Mouse (Mus musculus): ENCODE measurements around the gene Tbl1xr1. TPM values are rescaled to one million over a fixed set of nuclear protein-coding genes. Genes with fewer than 3 reads are reported as not detected.

Gene Tbl1xr1
- polyA plus RNA-seq, 1 experiment from 2014 or later = 45.7 TPM

DNA sequence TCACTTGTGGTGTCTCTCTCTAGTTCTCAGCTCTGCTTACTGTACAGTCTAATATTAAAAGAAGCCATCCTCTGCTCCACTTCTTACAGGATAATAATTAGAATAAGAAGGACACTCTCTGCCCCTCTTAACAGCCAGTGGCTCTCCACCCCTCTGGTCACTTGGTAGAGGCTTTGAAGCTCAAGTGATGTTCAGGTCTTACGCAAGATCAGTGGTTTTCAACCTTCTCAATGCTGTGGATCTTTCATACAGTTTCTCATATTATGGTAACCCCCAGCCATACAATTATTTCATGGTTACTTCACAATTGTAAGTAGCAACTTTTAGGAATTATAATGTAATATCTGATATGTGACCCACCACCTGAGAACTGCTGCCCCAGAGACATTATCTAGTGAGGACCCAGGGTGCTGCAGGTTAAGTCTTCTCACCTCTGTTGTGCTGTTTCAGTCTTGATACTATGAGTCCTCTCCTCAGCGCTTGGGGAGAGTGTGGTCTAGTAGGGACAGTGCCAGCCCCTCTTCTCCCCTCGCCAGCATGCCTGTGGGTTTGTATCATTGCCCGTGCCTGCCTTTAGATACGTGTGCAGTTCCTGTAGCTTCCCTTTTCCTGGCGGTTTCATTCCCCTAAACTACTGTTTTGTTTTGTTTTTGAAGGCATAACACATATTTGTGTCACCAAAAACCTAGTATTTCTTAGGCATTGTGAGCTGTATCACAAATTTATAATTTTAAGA lies 65.7 kb downstream of the Tbl1xr1 start:
- 82% methylated on average over 6 of the region's 6 CpGs for WGBS
- ATAC-seq (ENCODE audit: insufficient number of reproducible peaks, insufficient read depth, low FRiP score, low read depth) = no peak
- H3K4me1 ChIP-seq (ENCODE audit: control insufficient read depth, insufficient read depth, low read length) = no peaks in the 10 kb centered on the region

DNA sequence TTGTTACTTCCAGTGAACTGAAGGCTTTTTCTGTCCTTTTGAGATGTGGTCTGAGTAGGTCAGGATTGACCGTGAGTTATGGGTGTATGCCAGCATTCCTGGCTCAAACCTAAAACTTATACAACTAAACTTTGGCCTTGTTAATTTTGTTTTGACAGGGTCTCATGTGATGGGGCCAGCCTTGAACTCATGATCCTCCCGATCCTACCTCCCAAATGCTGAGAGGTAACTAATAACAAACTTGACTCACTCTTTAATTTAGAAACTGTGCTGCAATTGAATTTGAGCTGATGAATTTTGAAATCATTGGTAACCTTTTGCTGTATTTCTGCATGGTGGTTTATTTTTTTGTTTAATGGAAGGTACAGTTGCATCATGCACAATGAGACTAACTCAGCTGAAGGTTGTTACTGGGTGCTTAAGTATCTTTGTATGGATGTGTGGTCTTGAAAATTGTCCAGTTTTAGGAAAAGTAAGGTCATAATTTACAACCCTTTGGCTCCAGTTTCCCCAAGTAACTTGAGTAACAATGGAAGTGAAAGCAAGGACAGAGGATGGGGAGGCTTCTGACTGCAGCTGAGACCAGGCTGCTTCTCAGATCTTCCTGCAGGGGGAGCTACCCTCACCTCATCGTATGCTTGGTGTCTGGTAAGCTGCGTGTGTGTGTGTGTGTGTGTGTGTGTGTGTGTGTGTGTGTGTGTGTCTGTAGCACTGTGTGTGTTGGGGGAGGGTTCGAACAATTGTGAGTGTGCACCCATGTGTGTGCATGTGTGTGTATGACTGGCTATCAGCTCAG lies 66.6 kb downstream of the Tbl1xr1 start:
- no peak for ATAC-seq (ENCODE audit: insufficient number of reproducible peaks, insufficient read depth, low FRiP score, low read depth)
- Histone ChIP-seq H3K4me2 (replicated peaks; ENCODE audit: low read depth, low read length) (no peak overlapping the region), H3K36me3 (ENCODE audit: control insufficient read depth, insufficient read depth, low read length) (no peaks in the 10 kb centered on the region), H3K27me3 (ENCODE audit: control insufficient read depth, insufficient read depth, low read length) (no peaks in the 10 kb centered on the region), H3K4me3 (ENCODE audit: low read depth, low read length) (no peak overlapping the region), H3K9me3 (ENCODE audit: control insufficient read depth, low read depth, low read length) (no peaks in the 10 kb centered on the region), H3K27ac (ENCODE audit: low read length) (no peak overlapping the region), H3K4me1 (ENCODE audit: control insufficient read depth, insufficient read depth, low read length) (no peaks in the 10 kb centered on the region), H3K9ac (replicated peaks; ENCODE audit: low read depth, low read length) (no peak overlapping the region)
- 77% methylated on average over 5 of the region's 5 CpGs for WGBS

More for the DNA sequence above, 65.7 kb downstream of the Tbl1xr1 start:
- Histone ChIP-seq H3K36me3 (ENCODE audit: control insufficient read depth, insufficient read depth, low read length) (no peaks in the 10 kb centered on the region), H3K4me3 (ENCODE audit: low read depth, low read length) (no peak overlapping the region), H3K27me3 (ENCODE audit: control insufficient read depth, insufficient read depth, low read length) (no peaks in the 10 kb centered on the region), H3K9ac (replicated peaks; ENCODE audit: low read depth, low read length) (no peak overlapping the region), H3K9me3 (ENCODE audit: control insufficient read depth, low read depth, low read length) (no peaks in the 10 kb centered on the region), H3K4me2 (replicated peaks; ENCODE audit: low read depth, low read length) (no peak overlapping the region), H3K27ac (ENCODE audit: low read length) (no peak overlapping the region)

DNA sequence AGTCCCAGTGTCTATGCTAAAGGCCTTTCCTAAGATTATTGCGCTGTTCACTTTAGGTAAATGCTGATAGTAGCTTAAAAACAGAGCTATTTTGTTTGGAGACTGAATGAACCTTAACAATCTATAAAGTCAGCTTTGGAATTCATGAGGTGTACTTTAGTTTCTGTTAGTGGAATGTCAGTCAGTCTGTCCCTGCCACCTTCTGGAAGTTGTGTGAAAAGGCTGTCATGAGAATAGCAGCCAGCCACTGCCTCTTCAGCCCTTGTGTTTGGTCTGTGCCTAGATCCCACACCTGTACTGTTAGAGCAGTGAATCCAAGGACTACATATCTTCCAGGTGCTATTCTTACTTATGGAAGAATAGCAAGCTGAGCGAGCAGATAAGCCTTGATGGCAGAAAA lies 67.8 kb downstream of the Tbl1xr1 start:
- 86% methylated on average over 2 of the region's 2 CpGs for WGBS
- Histone ChIP-seq H3K9ac (replicated peaks; ENCODE audit: low read depth, low read length) (no peak overlapping the region), H3K4me2 (replicated peaks; ENCODE audit: low read depth, low read length) (no peak overlapping the region), H3K4me1 (ENCODE audit: control insufficient read depth, insufficient read depth, low read length) (no peaks in the 10 kb centered on the region), H3K9me3 (ENCODE audit: control insufficient read depth, low read depth, low read length) (no peaks in the 10 kb centered on the region), H3K27ac (ENCODE audit: low read length) (no peak overlapping the region), H3K4me3 (ENCODE audit: low read depth, low read length) (no peak overlapping the region), H3K36me3 (ENCODE audit: control insufficient read depth, insufficient read depth, low read length) (no peaks in the 10 kb centered on the region), H3K27me3 (ENCODE audit: control insufficient read depth, insufficient read depth, low read length) (no peaks in the 10 kb centered on the region)
- no peak for ATAC-seq (ENCODE audit: insufficient number of reproducible peaks, insufficient read depth, low FRiP score, low read depth)

DNA sequence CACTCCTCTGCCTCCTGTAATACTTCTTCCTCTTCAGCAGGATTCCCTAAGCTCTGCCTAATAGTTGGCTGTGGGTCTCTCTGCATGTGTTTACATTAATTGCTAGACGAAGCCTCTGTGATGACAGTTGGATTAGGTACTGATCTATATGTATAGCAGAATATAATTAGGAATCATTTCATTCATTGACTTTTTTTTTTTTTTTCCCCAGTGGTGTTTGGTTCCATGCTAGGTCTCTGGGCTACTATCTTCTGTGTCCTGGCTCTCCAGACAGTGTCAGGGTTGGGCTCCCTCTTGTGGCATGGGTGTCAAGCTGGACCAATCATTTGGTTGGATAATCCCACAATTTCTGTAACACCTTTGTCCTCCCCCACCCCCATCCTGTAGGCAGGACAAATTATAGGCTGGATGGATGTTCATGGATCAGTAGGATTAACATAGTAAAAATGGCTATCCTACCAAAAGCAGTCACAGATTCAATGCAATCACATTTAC lies 71.0 kb downstream of the Tbl1xr1 start:
- ATAC-seq (ENCODE audit: insufficient number of reproducible peaks, insufficient read depth, low FRiP score, low read depth) = no peak
- H3K4me1 ChIP-seq (ENCODE audit: control insufficient read depth, insufficient read depth, low read length) = no peaks in the 10 kb centered on the region
- H3K9ac ChIP-seq (replicated peaks; ENCODE audit: low read depth, low read length) = no peak overlapping the region
- H3K4me3 ChIP-seq (ENCODE audit: low read depth, low read length) = no peak overlapping the region
- 35% methylated on average over 1 of the region's 1 CpGs for WGBS
- H3K27me3 ChIP-seq (ENCODE audit: control insufficient read depth, insufficient read depth, low read length) = no peaks in the 10 kb centered on the region
- no peak overlapping the region for H3K27ac ChIP-seq (ENCODE audit: low read length)
- no peaks in the 10 kb centered on the region for H3K9me3 ChIP-seq (ENCODE audit: control insufficient read depth, low read depth, low read length)
- H3K4me2 ChIP-seq (replicated peaks; ENCODE audit: low read depth, low read length) = no peak overlapping the region
- H3K36me3 ChIP-seq (ENCODE audit: control insufficient read depth, insufficient read depth, low read length) = no peaks in the 10 kb centered on the region

DNA sequence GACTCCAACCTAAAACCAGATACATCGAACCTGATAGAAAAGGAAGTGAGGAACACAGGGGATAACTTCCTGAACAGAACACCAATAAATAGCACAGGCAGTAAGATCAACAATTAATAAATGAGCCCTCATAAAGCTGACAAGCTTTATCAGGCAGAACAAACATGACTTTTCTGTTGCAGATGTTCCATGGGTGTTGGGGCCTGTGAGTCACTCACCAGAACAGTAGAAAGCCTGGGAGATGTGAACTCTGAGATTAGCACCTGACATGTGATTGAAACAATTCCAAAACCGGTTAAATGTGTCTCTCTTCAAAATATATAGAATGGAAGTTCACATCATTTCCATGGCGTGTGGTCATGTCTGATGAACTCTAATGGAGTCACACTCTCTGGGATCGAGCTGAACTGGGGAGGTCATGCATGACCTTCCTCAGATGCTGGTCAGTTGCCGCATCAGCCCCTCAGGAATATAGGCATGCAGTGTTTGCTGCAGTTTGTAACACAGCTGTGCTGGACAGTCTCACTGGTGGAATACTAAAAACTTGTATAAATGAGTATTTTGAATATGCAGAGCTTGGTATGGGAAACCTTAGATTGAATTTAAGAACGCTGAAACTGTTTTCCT lies 72.0 kb downstream of the Tbl1xr1 start:
- no peak overlapping the region for H3K27ac ChIP-seq (ENCODE audit: low read length)
- H3K9me3 ChIP-seq (ENCODE audit: control insufficient read depth, low read depth, low read length) = no peaks in the 10 kb centered on the region
- no peak overlapping the region for H3K9ac ChIP-seq (replicated peaks; ENCODE audit: low read depth, low read length)
- no peak overlapping the region for H3K4me2 ChIP-seq (replicated peaks; ENCODE audit: low read depth, low read length)
- 74% methylated on average over 6 of the region's 6 CpGs for WGBS
- ATAC-seq (ENCODE audit: insufficient number of reproducible peaks, insufficient read depth, low FRiP score, low read depth) = no peak
- no peaks in the 10 kb centered on the region for H3K4me1 ChIP-seq (ENCODE audit: control insufficient read depth, insufficient read depth, low read length)
- H3K36me3 ChIP-seq (ENCODE audit: control insufficient read depth, insufficient read depth, low read length) = no peaks in the 10 kb centered on the region
- no peaks in the 10 kb centered on the region for H3K27me3 ChIP-seq (ENCODE audit: control insufficient read depth, insufficient read depth, low read length)
- no peak overlapping the region for H3K4me3 ChIP-seq (ENCODE audit: low read depth, low read length)

DNA sequence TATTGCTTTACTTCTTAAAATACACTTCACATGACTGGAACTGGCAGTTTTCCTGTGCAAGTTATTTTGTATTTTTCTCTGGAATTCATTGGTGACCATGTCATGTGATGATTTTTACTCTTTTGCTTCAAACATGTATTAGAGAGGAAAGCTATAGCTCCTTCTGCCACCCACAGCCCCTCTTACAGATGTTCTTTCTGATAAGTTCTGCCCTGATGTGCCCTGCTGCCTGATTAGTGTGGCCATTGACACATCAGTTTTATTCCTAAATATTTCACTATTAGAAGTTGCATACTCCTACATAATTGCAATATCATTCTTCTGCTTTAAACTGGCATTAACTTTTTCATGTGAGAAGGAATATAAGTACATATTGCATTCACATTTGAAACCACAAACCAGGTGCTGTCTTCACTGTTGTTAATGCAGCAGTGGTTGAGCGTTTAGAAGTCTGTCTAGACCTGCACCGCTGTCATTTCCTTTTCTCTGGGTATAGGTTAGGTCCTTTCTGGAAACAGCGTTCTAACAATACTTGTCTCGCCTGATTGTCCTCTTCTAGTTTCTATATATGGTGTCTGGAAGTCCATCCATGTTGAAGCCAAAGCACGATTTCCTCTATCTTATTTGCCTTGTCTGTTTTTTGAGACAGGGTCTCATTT lies 74.5 kb downstream of the Tbl1xr1 start:
- no peaks in the 10 kb centered on the region for H3K9me3 ChIP-seq (ENCODE audit: control insufficient read depth, low read depth, low read length)
- H3K27ac ChIP-seq (ENCODE audit: low read length) = no peak overlapping the region
- no peaks in the 10 kb centered on the region for H3K36me3 ChIP-seq (ENCODE audit: control insufficient read depth, insufficient read depth, low read length)
- no peak overlapping the region for H3K4me2 ChIP-seq (replicated peaks; ENCODE audit: low read depth, low read length)
- 85% methylated on average over 5 of the region's 5 CpGs for WGBS
- no peaks in the 10 kb centered on the region for H3K27me3 ChIP-seq (ENCODE audit: control insufficient read depth, insufficient read depth, low read length)
- H3K9ac ChIP-seq (replicated peaks; ENCODE audit: low read depth, low read length) = no peak overlapping the region
- H3K4me1 ChIP-seq (ENCODE audit: control insufficient read depth, insufficient read depth, low read length) = no peaks in the 10 kb centered on the region
- no peak for ATAC-seq (ENCODE audit: insufficient number of reproducible peaks, insufficient read depth, low FRiP score, low read depth)
- no peak overlapping the region for H3K4me3 ChIP-seq (ENCODE audit: low read depth, low read length)

DNA sequence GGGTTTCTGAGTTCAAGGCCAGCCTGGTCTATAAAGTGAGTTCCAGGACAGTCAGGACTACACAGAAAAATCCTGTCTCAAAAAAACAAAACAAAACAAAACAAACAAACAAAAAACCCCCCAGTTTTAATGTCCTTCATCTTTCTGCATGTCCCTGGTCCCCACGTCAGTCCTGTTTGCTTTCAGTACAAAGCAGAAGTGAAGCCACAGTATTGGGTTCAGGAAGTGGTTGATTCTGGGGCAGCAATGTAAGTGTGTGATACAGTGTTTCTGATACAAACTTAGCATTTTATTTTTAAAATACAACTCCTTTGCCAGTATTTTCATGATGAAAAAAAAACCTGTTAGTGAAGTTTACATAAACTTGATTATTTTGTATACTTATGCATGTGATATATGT lies 76.3 kb downstream of the Tbl1xr1 start:
- 83% methylated on average over 1 of the region's 1 CpGs for WGBS

DNA sequence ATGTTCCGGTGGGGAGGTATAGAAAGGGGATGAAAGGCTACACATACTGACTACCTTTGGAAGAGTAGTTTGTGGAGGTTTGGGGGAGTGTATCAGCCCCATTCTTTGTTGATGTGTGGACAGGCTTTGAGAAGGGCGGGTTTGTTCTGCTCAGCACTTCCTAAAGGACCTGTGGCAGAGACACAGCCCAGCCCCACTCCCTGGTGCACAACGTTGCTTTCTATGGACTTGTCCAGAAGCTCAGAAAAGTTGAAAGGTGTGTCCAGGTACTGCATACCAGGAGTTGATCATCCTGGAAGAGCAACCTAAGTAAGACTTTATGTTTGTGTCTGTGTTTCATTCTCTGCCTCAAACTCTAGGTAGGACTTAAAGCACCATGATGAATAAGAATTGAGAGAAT lies 78.1 kb downstream of the Tbl1xr1 start:
- H3K9me3 ChIP-seq (ENCODE audit: control insufficient read depth, low read depth, low read length) = peaks cover 5% of the 10 kb centered on the region; the same call in 1 of the 2 replicates
- H3K4me1 ChIP-seq (ENCODE audit: control insufficient read depth, insufficient read depth, low read length) = no peaks in the 10 kb centered on the region
- no peaks in the 10 kb centered on the region for H3K27me3 ChIP-seq (ENCODE audit: control insufficient read depth, insufficient read depth, low read length)
- no peaks in the 10 kb centered on the region for H3K36me3 ChIP-seq (ENCODE audit: control insufficient read depth, insufficient read depth, low read length)
- no peak overlapping the region for H3K27ac ChIP-seq (ENCODE audit: low read length)
- no peak overlapping the region for H3K4me2 ChIP-seq (replicated peaks; ENCODE audit: low read depth, low read length)
- no peak overlapping the region for H3K9ac ChIP-seq (replicated peaks; ENCODE audit: low read depth, low read length)
- WGBS = 92% methylated on average over 3 of the region's 3 CpGs
- H3K4me3 ChIP-seq (ENCODE audit: low read depth, low read length) = no peak overlapping the region
- ATAC-seq (ENCODE audit: insufficient number of reproducible peaks, insufficient read depth, low FRiP score, low read depth) = no peak

More for the DNA sequence above, 76.3 kb downstream of the Tbl1xr1 start:
- Histone ChIP-seq H3K4me1 (ENCODE audit: control insufficient read depth, insufficient read depth, low read length) (no peaks in the 10 kb centered on the region), H3K9me3 (ENCODE audit: control insufficient read depth, low read depth, low read length) (peaks cover 5% of the 10 kb centered on the region; the same call in 1 of the 2 replicates), H3K27me3 (ENCODE audit: control insufficient read depth, insufficient read depth, low read length) (no peaks in the 10 kb centered on the region), H3K4me3 (ENCODE audit: low read depth, low read length) (no peak overlapping the region), H3K9ac (replicated peaks; ENCODE audit: low read depth, low read length) (no peak overlapping the region), H3K27ac (ENCODE audit: low read length) (no peak overlapping the region), H3K4me2 (replicated peaks; ENCODE audit: low read depth, low read length) (no peak overlapping the region), H3K36me3 (ENCODE audit: control insufficient read depth, insufficient read depth, low read length) (no peaks in the 10 kb centered on the region)
- ATAC-seq (ENCODE audit: insufficient number of reproducible peaks, insufficient read depth, low FRiP score, low read depth) = no peak

Measured in stomach, embryonic 14.5 days (tissue).